Mouse (Mus musculus) heart, adult 18-20 months (tissue): ENCODE data around the gene Gse1. TPM values are rescaled to one million over a fixed set of nuclear protein-coding genes. Genes with fewer than 3 reads are reported as not detected.
A peak's percentile ranks its signal among the peaks of the same experiment; 100 is the strongest.

Source experiments
- DNase-seq, 2 experiments: peaks; one replicate each; pipeline ENCODE4 v3.0.0; 2021 to 2022; ENCODE audit warnings: mixed read lengths in 1 of 2
- total RNA-seq, 2 experiments: library from RNA; stranded (reverse); gene quantifications; 2 replicates each; pipeline ENCODE4 v1.2.3; 2021

The Gse1 gene
- total RNA-seq, 2 experiments from 2014 or later = 15.5 to 16.0 TPM

DNA sequence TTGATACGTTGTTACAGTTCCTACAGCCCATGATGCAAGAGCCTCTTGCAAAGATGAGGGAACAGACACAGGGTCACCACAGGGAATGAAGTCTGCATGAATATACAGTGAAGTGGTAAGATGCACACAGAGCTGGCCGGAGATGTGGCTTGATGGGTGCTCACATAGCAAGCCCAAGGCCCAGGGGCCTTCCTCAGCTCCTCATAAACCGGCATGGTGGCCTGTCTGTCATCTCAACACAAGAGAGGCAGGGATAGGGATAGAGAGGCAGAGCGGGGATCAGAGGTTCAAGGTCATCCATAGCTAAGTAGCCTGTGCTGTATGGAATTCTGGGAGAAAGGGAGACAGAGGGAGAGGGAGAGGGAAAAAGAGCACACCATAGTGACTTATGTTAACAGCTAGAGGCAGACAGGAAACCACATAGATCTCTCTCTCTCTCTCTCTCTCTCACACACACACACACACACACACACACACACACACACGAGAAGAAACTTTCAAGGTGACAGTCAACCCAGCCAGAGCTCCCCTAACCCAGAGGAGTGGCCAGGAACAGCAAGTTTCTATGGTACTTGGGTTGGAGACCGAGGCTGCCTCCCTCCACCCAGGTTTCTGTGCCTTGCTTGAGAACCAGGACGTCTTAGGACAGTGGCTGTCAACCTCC lies 175.5 kb downstream of the Gse1 start:
- DNase-seq = no peak

DNA sequence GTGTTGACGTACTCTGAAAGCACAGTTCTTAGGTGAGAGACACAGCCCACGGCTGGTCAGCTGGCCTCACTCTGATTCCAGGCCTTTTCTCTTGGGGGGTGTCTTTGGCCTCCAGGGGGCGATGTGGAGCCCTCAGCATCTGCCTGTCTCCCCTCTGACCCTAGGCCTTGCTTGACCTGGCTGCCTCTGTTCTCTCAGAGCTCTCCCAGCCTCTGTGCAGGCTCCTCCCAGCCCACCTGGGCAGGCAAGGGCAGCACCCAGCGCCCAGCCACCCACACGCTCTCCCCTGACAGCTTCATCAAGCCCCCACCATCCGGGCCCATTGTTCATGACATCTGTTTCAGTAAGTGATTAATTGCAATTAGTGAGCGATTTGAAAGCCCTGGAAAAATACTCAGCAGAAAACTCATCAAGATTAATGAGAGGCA lies 176.4 kb downstream of the Gse1 start:
- peak; percentile 54 to 68 for DNase-seq

DNA sequence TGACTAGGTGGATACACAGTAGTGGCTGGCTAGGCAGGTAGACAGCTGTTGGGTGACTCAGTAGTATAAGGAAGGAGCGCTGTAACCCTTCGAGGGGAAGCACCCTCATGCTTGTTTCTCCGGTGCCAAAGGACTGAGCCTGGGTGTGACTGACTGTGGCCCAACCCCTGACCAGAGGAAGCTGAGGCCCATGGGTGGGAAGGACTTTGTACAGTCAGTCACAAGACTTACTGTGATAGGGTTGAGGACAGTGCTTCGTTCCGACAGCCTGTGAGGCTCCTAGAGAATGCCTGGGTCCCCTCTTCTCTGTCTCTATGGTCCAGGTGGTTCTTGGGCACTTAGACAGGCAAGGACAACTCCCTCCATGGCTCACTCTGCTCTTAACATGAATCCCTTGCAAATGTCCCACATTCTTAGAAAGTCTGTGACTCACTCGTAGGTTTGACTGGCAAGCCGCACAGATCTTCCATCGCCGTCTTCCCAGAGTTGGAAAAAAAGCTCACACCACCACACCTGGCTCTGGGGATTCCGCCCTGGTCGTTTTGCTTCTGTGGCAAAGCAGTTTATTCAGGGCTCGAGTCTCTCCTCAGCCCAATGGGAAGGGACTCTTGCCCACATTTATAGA lies 177.9 kb downstream of the Gse1 start:
- no peak for DNase-seq

DNA sequence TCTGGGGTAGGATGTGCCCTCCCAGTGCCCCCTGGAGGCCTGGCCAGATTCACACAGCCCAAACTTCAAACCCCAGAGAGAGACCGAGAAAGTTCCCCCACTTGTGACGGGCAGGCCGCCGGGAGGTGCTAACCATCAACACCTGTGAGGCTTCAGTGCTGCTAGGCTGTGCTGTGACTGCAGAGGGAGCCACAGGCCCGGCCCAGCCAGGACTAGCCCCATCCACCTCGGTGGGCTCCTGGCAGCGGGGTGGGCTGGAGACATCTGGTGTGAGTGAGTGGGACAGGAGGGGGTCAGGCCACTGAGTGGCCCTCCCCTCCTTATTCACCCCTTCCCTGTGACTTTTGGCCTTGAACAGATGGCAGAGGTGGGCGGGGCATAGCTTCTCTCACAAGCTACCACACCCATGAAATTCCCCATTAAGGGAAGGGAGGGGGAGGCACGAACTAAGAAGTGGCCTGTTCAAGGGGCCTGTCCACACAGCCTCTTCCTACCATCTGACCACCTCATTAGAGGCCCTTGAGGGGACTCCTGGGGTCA lies 179.5 kb downstream of the Gse1 start:
- peak; percentile 57 to 59 for DNase-seq

DNA sequence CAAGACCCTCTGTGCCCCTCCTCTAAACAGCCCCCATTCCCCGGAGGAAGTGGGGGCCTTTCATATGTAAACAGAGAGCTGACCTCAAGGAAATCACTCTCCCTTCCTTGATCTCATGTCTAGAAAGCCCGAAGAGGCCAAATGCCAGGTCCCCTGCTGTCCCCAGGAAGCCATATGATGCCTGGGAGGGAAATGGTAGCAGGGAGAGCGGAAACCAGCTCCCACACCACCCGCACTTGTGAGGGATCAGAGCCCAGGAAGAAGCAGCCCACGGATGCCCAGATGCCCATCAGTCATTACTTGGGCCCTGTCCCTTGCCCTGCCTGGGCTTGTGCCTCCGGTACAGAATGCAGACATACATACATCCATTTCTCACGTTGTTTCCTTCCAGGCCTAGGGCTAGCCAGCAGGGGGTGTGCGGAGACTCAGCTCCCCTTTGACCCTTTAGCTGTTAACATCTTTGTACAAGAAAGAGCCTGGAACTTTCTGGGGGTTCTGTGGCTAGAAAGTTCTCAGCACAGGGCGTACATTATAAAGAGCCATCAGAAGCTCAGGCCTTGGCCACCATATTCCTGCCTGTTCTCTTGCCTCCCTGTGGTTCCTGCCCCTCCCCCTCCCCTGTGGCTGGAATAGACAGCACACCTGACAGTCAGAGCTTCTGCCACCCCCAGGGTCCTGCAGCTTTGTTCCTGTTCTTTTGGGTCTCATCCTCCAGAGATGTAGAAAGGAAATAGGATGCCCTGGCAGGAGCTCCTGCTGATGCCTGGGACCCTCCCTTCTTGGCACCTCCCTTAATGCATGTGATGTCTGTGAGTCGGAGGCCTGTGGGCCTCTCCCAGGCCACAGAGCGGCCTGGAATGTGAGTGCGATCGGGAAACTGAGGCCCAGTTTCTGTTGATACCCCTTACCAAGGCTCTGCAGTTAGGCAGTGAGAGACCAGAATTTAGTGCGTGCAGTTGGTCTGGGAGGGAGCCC lies 180.3 kb downstream of the Gse1 start:
- no peak for DNase-seq

DNA sequence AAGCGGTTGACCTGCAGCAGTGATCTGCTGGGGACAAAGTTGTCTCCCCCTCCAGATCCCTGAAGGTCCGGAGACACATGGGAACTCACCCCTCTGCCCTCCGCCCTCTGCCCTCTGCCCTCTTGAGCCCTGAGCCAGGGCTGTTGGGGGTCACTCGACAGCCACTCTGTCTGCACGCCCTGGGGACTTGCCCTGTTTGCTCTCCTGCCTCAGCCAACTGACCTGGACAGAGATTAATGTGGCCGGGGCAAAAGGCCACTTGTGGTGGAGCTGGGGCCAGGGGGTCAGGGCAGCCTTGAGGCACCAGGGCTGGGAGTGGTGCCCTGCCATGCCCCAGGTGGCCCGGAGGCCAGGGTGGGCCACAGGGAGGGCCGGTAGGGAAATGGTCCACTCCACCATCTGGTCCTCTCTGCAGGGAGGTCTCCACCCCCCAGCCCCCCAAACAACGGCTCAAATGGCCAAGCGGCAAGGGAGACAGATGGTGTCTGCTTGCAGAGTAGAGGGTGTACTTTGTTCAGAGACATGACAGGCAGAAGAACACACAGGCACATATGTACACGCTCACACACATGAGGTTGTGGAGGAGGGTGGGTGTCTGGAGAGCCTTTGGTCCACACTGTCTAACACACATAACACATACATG lies 181.2 kb downstream of the Gse1 start:
- DNase-seq = no peak

DNA sequence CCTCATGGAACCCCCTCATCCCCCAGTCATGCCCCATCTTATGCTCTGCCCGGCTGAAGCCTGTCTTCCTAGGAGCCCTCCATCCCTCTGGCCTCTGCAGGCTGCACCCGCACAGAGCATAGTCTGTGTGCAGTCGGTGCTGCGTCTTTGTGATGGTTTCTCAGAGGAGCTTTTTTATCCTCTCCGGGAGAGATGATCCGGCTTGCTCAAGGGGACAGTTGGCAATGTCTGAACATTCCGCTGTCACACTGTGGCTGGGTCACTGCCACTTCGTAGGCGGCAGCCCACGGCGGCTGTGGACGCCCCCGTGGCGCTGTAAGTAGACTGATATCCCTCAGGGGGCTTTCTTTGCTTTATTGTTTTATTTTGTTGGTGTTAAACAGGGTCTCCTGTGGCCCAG lies 182.8 kb downstream of the Gse1 start:
- no peak for DNase-seq

DNA sequence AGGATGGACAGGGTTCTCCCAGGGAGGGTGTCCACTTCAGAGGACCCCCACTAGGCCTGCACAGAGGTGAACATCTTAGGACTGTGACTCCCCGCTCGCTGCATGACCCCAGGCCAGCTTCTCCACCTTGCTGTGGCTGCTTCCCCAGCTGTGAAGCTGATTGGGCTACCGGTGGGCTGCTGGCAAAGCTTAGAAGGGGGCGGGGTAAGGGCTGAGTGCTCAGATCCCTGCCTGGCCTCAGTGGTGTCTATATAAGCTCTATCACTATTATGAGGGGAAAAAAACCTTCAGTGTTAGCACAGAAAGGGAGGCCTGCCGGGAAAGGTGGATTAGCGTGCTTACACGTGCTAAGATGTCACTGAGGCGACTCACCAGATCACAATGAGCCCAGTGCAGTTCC lies 183.6 kb downstream of the Gse1 start:
- DNase-seq = no peak

DNA sequence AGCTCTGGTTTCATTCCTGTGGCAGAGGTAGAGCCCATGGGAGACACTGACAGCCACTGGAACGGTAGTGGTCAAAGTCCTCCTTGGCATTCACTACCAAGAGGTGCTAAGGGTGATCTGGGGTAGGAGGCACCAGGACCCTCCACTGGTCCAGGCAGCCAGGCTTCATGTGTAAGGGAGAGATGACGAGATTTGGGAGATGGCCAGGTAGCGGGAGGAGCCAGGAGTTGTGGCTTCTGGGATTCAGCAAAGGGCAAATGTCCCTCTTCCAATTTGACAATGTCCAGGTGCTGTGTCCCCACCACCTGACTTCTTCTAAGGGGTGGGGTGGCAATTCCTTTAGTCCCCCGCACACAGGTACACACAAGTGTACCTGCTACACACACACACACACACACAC lies 184.1 kb downstream of the Gse1 start:
- no peak for DNase-seq

DNA sequence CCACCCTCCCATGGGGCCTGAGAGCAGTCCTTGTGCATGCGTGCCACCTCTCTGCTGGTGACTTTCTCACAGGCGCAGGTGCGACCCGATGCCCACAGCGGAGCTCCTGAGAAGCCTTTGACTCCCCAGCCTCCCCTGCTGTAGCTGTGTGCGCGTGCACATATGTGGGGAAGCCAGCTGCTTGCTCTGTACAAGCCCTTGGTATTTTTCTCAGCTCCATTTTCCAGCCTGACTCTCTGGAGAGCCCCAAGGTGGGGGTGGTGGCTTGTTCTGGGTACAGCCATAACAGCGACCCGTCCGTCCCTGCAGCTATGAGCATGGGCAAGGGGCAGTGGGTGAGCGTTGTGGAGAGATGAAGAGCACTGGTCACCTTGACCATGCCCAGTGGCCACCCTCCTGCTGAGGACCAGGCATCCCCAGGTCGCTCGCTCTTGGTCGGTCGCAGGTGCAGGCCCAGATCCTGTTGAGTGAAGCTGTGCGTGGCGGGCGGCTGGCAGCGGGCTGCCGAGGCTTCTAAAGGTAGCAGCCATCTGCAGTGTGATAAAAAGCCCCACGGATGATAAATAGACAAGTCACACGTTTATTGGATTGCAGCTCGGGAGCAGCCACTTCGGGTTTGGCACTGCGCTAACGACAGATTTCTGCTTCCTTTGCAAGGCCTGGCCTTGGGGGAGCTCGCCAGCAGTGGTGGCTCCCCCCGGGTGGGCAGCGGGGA lies 184.8 kb downstream of the Gse1 start:
- DNase-seq = no peak

DNA sequence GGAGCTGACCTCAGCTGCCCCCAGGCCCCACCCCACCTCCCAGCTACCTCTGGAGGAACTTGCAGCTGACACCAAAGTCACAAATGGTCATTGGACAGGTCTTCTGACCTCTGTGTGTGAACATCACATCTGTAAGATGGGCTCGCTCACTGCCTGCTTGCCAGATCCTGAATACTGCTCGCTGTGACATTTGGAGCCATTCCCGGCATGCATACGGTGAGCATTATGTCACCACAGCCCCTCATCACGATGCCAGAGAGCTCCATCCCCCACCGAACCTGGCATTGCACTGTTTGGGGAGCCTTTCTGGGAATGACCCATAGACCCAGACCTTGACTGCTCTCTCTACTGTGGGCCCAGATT lies 185.4 kb downstream of the Gse1 start:
- DNase-seq = no peak

DNA sequence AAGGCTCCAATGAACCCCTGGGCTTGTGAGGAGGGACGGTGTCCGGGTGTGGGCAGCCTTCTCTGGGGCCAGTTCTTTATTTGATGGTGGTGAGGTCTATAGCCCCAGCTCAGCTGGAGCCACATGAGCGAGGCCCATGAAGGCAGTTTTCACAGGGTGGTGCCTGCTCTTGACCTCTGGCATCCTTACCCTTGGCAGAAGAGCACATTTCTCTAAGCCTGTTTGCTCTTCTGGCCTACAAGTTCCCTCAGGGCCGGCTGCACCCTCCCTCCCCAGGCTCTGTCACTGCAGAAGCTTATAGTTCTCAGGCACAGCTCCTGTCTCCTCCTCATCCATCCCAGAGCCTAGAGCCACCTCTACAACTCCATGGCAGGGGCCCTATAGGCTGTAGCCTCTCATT lies 186.0 kb downstream of the Gse1 start:
- no peak for DNase-seq

DNA sequence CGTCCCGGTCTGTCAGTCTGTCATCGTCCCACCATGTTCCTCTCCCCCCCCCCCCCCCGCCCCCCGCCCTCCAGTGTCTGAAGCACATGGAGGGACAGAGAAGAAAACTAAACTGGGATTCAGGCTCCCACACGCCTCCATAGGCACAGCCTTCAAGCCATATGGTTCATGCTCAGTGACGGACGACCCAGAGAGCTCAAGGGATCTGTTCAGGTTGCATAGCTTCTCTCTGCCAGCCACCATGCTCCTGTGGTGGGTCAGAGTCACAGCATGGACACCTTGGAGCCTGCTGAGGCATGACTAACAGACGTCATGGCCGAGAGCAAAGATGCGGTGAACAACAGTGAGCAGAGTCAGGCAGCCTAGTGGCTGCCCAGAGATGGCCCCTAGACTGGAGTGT lies 187.2 kb downstream of the Gse1 start:
- no peak for DNase-seq

DNA sequence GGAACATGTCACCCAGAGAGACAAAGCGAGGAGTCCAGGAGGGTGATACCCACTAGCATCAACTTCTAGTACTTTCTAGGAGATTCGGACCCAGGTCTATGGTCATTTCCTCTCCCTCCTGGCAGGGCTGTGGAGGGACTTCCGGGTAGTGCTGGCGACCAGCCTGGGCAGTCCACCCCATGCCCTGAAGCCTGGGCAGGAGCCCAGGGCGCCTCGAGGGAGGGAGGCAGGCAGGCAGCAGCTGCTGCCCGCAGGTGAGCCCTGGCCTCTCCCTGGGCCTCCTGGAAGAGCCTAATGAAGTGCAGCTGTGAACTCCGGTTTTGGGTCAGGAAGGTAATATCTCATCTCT lies 187.9 kb downstream of the Gse1 start:
- no peak for DNase-seq

DNA sequence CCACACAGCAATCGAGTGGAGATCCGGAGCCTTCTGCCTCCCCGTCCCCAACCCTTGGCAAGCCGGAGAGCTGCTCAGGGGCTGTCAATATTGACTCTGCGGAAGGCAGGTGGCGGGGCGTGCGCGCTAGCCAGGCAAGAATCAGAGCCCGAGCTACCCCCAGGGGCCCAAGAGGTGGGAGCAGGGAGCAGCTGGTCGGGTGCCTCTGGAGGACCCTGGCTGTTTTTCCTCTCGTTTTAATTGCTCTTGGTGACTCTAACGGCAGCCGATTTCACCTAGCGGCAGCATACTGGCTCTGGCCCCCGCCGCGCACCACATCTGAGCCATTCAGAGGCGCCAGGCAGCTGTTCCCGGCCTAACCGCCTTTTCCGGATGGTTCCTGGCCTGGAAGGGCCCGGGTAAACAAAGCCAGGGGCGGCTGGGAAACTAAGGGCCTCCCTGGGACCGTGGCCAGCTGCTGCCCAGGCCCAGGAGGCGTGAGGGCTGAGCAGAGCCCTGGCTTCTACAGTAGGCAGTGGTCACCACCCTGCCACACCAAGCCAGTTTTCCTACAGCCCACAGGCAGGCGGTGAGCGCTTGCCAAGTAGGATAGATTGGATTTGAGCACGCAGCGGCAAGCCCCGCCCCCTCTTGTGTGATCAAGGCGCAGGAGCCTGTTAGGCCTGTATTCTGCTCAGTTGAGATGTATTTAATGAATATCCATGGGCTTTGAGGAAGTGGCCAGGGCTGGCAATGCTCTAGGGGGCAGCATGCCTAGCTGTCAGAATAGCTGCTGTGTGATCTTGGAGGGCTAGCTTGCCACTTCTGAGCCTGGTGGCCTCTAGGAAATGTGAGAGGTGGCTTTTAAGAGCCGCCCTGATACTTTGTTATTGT lies 188.5 kb downstream of the Gse1 start:
- DNase-seq = peak; percentile 86 to 89

DNA sequence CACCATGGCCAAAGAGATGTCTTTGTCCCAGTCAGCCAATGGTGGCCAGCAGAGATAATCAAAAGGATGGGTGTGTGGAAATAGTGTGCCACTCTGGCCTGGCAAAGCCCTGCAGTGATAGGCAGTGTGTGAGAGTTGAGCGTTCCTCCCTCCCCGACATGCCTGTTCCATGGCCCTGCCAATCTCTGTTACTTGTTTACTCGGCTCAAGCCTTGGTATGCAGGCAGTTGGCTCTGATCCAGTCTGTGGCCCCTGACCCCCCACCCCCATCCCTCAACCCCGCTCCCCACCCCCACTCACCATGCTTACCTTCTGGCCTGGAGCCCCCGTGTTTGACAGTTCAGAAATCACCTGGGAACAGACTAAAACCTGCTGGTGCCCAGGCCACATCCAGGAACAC lies 189.9 kb downstream of the Gse1 start:
- DNase-seq = no peak

DNA sequence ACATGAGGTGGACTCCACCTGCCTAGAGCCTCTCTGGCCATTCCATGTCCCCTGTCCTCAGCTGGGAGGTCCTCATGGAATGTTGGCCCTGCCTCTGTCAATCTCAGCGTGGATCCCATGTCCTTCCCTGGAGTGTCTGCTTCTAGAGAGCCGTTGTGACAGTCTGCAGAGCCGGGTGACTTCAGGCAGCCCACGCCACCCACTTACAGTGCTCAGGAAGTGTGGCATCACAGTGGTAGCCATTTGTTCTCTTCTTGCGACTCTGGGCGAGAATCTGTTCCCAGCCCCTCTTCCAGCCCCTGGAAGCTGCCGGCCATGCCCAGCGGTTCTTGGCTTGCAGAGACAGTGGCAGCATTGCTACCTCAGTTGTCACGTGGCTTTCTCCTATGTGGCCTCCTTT lies 191.4 kb downstream of the Gse1 start:
- no peak for DNase-seq

DNA sequence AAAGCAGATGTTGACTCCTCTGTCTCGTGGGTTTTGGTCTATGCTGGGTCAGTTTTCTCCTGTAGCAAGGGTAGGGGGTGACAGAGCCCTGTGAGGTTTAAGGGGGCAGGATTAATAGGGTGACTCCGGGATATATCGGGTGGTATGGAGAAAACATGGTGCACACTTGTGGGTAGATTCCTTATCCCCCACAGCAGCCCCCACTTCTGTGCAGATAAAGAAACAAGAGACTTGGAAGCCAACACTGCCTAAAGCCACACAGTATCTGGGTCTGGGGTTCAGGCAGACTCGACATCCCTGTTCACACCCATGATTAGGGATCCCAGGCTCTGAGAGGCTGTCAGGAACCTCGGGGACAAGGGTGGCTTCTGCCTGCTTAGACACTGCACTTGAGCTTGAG lies 192.0 kb downstream of the Gse1 start:
- no peak for DNase-seq

DNA sequence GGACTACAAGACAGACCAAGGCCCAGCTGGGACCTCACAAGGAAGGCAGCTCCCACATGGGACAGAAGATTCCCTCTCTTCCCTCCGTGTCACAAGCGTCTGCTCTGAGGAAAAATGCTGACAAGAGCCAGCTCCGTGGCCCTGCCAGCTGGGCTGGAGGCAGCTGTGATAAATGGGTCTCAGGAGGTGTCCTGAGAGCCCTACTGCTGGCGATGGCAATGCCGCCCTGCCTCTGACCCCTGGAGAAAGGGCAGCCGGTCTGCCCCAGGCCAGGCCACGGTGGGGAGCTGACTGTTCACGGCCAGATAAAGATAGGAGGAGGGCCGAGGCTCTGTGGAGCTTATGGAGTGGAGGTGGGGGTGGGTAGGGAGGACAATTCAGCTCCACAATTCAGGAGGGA lies 193.4 kb downstream of the Gse1 start:
- DNase-seq = peak; percentile 39 to 69

DNA sequence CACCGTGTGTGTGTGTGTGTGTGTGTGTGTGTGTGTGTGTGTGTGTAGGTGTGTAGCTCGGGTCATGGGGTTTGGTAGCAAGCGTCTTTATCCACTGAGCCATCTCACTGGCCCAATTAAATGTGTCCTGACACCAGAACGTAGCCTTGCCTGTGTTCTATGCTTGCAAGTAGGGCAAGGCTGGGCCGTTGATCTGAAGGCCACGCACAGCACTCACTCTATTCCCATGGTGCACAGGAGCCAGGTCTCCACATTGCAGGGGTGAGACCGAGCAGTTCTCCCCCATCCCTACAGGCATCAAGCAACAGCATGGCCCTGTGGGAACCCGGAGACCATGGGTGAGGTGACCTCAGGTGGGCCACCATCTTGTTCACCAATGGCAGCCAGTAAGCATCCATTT lies 194.0 kb downstream of the Gse1 start:
- no peak for DNase-seq

DNA sequence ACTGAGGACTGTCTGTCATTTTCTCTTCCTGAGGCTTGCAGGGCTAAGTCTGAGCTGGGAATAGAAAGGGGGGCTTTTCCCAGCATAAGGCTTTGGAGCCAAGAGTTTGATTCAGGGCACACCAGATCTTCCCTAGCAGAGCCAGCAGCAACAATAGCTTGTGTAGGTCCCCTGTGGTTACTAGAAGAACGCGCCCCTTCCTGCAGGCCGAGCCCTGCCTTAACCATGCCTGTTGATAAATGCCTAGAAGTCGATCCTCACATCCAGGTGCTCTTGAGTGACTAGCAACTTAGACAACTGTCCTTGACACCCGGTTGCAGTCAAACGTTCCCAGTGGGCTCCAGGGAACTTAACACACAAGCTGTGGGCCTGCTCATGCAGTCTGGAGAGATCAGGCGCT lies 195.3 kb downstream of the Gse1 start:
- no peak for DNase-seq
